Mouse (Mus musculus): ENCODE measurements around the gene Nol10.

- TF ChIP-seq CTCF (conservative IDR thresholded peaks at IDR 0.05; ENCODE audit: low read length) (no peak), NANOG (IDR thresholded peaks at IDR 0.05; ENCODE audit: borderline replicate concordance, low read length) (no peak), POU5F1 (IDR thresholded peaks at IDR 0.05; ENCODE audit: borderline replicate concordance, low read length) (no peak)
These were observed 25.3 kb downstream of the Nol10 start for GRCm38 (mm10) chr12:17373470-17373975.

Measured in E14TG2a.4 (cell line).